Mouse (Mus musculus): Measurements from ENCODE around the gene Sdhc.
"Not testable (repeated sequence)": the region's sequence is repeated elsewhere in the genome, so short reads cannot be mapped to it uniquely, and the experiment has no call there.

Sdhc gene

DNA sequence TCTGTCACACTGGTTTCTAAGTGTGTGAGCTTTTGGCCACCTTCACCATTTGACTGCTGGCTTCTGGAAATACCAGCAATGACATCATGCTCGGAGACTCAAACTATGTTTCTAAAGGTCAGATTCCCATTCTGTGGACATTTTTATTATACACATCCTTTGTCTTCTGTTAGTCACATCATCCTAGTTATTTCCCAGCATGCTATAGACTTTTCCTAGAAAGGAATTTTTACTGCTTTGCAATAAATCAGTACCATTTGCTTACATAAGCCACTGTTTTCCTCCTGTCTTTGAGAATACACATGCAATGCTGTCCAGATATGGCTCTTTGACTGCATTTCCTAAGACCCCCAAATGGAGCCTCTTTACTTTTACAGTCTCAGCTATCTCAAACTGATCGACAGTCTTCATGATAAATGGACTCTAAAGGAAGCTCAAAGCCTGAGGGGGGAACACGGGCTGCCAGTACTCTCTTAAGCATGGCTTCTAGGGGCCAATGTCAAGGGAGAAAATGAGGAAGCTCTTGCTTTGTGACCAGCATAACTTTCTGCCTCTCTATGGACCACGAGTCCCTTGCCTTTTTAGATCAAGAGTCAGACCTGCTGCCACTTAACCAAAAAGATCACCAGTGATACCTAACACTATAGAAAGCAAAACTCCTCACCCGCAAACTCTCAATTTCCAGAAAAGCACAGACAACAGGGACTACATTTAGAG lies 15.4 kb upstream of the Sdhc start:
- DNase-seq, result no peak

DNA sequence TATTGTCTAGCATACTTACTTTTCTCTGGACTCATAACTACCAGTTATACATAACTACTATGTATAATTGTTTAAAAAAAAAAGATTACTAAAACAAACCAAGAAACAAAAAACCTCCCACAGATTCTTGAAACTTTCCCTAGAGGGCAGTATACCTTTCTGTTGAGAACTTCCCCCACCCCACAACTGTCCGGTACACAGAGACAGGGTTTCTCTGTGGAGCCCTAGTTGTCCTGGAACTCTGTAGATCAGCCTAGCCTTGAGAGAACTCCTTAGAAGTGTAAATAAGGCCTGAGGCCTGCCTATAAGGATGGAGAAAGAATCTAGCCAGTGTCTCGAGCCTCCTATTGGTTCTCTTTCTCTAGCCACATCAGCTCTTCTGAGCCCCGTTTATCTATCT lies 13.9 kb upstream of the Sdhc start:
- peak in 1 of 2 experiments; percentile 30 for DNase-seq

DNA sequence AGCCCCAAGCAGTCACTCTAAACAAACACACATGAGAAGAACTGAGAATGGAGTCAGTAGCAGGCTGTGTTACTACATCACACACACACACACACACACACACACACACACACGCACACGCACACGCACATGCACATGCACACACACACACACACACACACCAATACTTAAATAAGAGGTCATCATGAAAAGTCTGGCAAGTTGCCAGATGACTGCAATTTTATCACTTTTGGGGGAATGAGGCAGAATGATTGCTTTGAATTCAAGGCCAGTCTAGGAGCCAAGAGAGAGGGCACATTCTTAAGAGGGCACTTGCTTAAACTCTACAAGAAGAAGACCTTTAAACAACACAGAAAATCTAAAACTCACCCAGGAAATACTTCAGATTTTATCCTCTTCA lies 12.1 kb upstream of the Sdhc start:
- DNase-seq, result no peak

DNA sequence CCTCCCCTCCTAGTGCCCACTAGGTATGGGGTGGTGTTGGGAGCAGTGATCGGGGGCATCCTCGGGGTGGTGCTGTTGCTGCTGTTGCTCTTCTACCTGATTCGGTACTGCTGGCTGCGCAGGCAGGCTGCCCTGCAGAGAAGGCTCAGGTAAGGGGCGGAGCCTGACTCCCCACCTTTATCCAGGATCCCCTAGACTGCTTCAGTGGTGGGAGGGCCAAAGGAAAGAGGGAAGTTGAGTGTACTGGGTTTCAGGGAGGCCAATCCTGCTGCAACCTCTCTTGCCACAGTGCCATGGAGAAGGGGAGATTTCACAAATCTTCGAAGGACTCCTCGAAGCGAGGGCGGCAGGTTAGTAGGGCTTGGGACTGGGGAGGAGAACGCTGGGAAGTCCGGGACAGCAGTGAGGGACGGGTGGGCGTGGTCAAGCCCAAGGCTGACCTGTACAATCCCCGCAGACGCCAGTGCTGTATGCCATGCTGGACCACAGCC lies 9.1 kb upstream of the Sdhc start:
- DNase-seq, result peak; percentile 39 to 51

DNA sequence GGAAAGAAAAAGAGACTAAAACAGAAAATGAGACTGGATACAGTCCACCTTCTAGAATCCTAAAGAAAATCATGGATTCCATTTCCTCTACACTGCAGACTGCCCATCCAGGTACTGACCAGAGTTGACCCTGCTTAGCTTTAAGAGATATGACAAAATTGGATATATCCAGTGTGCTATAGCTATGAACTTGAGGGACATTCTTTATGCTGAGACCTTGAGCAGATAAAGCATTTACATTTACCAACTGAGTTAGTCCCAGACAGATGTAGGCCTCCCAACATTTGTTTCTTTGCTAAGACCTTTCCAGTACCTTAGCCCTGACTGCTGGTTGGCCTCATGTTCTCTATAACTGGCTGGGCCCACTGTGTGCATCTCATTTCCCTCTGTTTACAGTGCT lies 7.6 kb upstream of the Sdhc start:
- no peak for DNase-seq

DNA sequence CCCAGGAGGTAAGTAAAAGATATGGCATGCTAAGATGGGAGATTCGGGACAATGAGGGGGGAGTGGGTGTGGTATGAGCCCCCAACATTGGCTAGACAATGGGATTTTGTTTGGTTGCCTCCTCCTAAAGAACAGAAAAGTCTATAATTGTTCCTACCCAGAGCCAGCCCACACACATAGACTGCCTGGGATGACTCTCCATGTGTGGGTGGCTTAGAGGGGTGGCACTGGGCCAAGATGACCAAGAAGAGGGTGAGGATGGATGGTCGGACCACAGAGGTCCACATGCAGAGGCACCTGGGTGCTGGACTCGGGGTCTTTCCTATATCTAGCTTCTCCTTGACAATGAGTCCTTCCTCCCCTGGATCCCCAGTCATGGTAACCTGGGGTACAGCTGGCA lies 6.2 kb upstream of the Sdhc start:
- no peak for DNase-seq

DNA sequence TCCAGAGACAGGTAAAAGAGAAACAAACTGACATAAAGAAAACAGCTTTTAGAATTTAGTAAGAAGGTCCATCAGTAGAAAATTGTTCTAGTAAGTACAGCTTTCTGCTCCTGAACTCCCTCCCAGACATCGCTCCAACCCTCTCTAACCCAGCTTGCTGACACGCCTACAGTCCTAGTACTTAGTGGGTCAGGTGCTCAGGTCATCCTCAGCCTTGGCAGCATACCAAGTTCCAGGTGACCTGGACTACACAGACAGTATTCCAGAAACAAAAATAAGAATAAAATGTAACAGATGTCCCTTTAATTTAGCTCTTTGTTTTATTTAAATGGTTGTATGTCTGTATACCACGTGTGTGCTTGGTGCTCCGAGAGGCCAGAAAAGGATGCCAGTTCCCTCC lies 1.6 kb upstream of the Sdhc start:
- DNase-seq, result no peak

DNA sequence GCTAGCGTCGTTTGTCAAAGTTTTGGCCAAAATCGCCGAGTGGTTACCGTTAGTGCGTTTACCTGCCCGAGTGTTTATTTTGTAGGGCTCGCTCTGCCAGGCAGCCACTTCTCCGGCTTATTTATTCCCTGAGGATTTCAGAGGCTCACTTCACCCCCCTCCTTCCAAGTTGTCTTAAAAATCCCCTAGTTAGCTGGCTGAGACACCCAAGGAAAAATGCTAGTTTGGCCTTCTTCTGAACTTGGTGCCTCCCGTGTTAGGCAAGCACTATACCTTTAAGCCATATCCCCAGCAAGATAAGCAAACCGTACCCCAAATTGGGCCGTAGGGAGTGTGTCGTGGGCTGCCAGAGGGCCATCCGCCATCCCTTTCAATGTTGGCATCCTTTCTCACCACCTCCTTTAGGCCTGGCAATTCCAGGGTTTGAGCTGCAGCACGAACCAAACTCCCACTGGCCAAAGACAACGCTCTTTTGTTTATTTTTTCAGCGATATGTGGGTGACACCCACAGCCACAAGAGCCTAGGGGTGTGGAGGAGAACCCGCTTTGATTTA lies 512 bp upstream of the Sdhc start:
- peak; percentile 29 to 47 for DNase-seq

DNA sequence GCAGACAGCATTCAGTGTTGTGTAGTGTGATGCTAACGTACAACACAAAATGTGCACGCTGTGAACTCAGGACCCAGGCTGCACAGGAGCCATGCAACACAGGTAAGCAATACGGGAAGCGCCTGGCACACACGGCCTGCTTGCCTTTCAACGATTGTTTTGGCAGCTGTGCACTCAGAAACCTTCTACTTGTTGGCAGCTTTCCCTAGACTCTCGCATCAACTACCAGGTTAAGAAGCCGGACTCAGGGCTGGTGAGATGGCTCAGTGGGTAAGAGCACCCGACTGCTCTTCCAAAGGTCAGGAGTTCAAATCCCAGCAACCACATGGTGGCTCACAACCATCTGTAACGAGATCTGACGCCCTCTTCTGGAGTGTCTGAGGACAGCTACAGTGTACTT lies 7.4 kb downstream of the Sdhc start:
- not testable (repeated sequence) for DNase-seq

DNA sequence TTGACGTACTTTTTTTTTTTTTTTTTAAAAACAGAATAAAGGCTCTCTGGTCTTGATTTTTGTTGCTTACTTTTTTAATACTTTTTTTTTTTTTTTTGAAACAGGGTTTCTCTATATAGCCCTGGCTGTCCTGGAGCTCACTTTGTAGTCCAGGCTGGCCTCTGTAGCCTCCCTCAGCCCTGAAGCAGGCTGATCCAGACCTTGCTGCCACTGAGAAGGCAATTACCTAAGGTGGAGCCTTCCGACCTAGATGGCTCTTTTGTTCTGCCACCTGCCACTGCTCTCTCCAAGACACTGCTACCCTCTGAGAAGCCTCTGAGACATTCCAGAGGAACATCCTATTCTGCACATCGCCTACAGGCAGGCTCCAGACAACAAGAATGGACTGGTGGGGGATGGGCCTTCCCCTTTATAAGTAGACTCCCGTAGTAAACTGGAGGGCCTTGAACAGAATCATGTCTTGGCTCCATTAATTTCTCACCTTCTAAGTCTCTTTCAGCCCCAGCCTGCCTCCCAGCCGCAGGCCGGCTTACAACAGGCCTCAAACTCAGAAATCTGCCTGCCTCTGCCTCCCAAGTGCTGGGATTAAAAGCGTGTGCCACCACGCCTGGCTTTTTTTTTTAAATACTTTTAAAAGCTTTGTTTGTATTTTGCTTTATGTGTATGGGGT lies 12.8 kb downstream of the Sdhc start:
- DNase-seq, result not testable (repeated sequence)

DNA sequence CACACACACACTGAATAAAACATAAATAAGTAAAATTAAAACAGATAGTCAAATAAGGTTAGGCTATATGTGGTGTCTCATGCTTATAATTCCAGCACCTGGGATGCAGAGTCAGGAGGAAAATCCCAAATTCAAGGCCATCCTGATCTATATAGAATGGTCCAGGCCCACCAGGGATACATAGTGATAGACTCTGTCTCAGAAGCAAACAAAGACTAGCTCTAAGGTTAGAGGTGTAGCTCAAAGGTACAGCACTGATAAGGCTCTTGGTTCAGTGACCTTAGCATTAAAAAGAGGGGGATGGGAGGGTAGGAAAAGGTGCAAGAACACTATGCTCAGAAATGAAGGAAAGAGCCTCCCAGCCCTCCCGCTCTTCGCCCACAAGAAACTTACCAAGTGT lies 14.8 kb downstream of the Sdhc start:
- DNase-seq, result no peak

DNA sequence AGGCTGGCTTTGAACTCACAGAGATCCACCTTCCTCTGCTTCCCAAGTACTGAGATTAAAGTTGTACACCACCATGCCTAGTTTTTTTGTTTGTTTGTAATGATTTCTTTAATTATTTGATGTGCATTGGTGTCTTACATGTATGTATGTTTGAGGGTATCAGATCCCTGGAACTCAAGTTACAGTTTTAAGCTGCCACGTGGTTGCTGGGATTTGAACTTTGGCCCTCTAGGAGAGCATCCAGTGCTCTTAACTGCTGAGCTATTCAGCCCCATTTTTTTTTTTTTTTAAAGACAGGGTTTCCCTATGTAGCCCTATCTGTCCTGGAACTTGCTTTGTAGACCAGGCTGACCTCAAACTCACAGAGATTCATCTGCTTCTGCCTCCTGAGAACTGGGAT lies 19.4 kb downstream of the Sdhc start:
- no peak for DNase-seq

DNA sequence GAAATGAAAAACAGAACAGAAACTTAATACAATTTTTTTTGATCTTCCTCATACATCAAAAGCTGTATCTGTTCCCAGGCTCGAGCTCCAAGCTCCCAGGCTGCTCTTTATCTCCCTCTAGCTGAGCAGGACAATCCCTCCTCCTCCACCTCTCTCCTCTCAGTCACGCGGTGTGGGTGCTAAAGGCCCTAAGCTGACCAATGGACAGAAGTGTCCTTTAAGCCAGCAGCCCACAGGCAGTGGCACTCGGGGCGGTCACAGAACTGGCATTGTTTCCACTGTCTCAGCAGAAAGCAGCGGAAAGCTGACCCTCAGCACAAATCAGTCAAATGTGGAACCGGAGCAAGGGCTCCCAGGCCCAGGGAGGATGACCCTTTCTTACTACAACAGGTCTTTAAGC lies 21.2 kb downstream of the Sdhc start:
- peak; percentile 56 to 75 for DNase-seq

DNA sequence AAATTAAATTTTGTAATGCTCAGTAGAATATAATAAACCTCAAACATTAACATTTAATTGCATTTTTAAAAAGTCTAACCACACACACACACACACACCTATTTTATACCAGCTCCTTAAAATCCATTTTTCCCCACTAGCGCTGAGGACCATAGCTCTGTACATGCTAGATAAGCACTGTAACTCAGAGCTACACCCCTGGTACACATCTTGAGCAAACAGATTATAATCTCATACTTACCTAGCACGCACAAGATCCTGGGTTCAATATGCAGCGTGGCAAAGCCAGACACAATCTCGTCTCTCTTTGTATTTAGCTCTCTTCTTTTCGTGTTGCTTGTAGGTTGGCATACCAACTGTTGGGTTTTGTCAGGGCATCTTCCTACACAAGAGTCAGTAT lies 26.0 kb downstream of the Sdhc start:
- DNase-seq, result no peak

DNA sequence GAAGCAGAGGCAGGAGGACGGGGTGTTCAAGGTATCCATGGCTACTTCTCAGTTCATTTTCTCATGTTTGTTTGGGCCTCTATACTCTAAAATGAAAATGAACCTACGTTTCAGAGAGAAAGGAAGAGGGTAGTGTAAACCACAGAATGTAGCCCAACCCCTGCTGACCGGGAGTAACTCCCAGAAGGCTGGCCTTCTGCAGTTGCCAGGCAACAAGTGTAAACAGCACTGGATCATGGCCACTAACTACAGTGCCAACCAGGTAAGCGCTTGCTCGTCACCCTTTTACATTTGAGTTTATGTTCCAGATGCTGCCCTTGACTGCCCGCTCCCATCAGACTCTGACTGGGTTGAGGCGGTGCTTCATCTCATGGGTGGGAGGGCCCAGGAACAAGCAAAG lies 27.5 kb downstream of the Sdhc start:
- peak; percentile 37 to 59 for DNase-seq

DNA sequence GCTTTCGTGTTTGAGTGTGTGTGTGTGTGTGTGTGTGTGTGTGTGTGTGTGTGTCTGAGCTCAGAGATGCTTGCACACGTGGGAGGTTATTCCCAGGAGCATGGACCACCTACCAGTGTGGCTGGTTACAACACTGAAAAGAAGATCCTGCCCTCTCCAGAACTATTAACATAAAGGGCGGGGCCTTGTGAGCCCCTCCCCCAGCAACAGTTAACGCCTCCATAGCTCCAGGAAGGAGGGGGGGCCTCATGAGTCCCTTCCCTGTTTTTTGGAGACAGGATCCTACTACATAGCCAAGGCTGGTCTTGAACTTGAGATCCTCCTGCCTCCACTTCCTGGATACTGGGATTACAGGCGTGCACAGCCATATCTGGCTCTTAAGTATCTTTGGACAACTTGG lies 28.6 kb downstream of the Sdhc start:
- DNase-seq, result peak in 1 of 2 experiments; percentile 18

DNA sequence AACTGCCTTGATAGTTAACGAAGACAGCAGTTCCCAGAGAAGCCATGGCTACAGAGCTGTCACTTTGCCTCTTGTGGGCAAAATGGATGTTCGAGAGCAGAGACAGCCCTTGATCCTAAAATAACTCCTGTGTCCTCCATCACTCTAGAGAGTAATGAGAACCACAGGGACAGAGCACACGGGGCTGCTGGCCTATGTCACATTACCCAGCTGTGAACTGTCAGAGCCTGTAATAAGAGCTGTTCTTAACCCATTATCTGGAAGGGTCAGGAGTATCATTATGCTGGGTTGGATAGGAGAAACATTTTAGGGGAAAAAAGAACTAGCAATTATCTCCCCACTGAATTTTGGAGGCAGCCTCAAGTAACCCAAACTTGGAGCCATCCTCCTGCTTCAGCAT lies 29.5 kb downstream of the Sdhc start:
- DNase-seq, result no peak

DNA sequence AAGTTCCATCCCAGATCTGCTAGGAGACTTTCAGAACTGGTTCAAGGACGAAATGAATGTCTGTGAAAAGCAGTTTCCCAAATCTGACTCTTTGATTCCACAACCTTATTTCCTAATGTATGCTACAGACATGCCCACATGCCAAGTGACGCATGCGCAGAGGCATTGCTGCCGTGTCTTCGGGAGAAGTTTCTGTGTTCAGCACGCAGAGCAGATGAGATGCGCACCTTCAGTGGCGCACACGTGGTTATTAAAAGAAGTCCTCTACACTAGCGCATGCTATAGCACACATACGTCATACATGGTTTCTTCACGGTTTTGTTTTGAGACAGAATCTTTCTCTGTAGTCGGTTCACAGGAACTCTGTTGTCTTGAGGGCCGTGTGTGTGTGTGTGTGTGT lies 31.0 kb downstream of the Sdhc start:
- no peak for DNase-seq

DNA sequence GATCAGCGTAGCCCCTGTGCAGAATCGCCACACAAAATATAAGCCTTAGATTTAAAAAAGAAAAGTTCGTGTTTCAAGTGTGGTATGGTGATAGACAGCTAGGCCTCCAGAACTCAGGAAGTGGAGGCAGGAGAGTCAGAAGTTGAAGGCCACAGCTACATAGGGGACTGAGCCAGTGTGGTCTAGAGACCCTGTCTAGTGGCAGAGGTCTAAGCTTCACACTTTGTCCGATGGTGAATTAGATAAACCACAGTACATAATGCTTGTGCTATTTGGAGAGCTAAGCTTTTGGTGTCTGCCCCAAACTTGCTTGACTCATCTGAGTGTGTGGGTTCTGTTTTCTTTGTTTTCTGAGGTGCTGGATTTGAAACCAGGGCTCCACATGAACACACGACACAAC lies 31.4 kb downstream of the Sdhc start:
- no peak for DNase-seq

DNA sequence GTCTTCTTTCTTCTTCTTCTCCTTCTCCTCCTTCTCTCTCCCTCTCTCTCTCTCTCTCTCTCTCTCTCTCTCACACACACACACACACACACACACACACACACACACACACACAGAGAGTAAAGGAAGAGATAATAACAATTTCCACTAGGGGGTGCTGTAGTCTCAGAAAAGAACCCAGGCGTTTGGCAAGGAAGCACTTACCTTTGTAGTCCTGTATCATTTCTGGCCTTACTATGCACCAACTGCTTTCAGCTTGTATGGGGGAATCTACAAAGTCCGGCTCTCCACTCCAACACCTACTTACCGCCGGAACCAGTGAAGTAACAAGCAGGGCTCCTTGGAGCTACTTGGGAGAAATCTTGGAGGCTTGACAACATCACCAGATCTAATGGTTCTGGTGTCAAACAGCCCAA lies 32.1 kb downstream of the Sdhc start:
- DNase-seq, result peak; percentile 53 to 54

DNA sequence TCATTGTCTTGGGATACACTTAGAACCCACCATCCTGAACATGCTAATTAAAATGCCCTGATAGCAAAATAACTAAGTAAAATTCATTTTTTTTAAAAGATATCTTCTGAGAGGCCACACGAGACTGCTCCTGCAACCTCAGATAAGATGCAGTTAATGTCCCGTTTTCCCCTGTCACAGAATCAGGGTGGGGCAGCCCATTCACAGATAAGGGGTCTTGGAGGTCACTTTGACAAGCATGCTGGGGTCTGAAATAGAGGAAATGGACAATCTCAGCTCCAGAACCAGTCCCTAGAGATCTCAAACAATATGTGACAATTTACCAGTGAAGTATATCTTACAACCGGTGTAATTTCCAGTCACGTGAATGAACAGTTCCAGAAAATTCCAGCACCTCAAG lies 34.1 kb downstream of the Sdhc start:
- DNase-seq, result no peak

DNA sequence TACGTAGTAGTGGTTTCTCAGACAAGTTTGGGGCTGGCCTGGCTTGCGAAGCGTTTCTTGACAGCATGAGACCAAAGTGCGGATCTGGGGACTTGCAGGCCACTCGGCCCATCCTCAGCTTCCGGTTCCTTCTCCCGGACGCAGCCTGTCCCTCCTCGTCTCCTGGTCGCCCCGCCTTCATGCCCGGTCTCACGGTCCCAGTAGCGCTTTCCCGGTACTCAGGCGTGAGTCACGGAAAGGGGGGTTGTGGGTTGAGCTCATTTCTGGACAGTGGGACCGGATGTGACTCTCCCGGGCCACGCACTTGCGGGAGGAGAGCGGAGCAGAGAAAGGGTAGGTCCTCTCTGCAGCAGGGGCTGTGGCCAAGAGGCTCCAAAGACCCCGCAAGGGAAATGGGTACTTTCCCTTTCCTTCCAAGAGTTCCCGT lies 36.5 kb downstream of the Sdhc start, which contains the start of gene Cfap126:
TSS of gene Cfap126 (plus strand) at position 46 of the 427 bp plus-strand sequence.
- DNase-seq, result peak; percentile 78 to 86

DNA sequence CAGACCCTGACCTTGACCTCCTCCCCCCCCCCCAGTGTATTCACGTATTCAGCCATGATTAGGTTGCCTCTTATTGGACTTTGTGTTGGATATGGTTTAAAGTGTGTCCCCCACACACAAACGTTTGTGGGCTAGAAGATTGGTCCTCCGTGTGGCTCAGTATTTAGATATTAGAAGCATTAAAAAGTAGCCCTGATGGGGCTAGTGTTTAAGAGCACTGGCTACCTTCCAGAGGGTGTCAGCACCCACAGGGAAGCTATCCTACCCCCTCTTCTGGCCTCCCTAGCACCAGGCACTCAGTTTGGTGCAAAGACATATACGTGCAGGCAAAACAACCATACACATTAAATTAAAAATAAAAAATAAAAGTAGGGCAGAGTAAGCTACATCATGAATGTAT lies 37.4 kb downstream of the Sdhc start:
- no peak for DNase-seq

Measured in kidney, postnatal 4 days (tissue).